Mouse (Mus musculus) frontal cortex, postnatal 36 days (tissue): Measurements from ENCODE around the gene Spag17.

Experiments used
- DNase-seq, 2 experiments: peaks; one replicate each; pipeline ENCODE4 v3.0.0; 2022; ENCODE audit warnings: low spot score in 2 of 2

Spag17 gene

DNA sequence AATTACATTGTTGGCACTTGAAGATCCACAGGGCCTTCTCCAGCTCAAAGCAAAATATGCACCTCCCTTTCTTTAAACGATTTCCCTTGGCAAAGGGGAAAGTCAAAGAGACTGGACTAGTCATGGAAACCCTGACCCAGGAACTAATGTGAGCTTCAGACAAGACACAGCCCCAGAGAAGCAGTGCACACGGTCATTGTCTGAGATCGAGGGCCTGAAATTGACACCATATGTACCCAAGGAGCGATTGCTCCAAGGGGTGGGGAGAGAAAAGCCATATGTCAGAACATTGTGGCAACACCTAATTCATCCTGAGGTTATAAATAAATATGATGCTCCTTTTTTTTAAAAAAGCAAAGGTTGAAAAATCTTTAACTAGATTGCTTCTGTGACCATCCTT, 80.7 kb downstream of the Spag17 start:
- DNase-seq: no peak

DNA sequence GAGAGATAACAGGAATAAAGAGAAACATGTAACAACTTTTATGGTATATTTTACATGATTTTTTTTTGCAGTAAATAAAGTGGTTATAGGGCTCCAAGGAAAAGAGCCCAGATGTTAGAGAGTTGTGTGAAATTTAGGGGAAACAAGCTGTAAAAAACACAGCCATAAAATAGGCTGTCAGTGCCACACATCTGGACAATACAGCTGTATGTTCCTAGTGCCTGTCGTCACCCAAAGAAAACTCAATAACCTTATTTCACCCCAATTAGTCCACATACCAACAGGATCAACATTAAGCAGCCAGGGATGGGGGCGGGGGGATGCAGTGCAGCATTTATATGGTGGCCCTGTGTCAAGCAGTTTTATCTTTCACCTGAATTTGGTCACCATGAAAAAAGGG, 81.1 kb downstream of the Spag17 start:
- DNase-seq: no peak

DNA sequence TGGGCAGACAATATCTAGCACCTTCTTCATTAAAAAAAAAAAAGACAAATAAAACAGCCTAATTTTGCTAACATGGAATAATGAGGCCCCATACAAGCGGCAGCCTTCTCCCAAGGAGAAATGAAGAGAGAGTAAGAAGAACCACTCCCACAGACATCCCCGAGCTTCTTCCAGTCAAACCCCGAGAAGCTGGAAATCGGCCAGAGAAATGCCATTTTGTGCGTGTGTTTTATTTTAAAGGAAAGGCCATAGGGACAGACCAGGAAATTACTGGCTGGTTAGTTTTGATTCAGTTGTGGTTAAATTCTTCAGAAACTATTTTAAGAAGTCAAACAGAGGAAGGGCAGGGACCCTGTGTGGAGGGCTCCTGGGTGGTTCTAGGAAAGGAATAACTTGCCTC, 85.6 kb downstream of the Spag17 start:
- no peak for DNase-seq

DNA sequence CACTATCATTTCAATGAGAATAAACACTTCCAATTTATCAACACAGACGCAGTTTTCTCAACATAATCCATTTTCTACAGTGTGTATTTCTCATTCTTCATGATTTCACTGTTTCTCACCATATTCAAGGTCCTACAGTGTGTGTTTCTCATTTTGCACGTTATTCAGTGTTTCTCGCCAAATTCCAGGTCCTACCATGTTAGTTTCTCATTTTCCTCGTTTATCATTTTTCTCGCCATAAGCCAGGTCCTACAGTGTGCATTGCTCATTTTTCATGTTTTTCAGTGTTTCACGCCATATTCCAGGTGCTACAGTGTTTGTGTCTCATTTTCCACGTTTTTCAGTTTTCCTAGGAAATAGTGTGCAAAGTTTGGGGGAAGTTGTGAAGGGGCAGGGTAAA, 95.8 kb downstream of the Spag17 start:
- no peak for DNase-seq

DNA sequence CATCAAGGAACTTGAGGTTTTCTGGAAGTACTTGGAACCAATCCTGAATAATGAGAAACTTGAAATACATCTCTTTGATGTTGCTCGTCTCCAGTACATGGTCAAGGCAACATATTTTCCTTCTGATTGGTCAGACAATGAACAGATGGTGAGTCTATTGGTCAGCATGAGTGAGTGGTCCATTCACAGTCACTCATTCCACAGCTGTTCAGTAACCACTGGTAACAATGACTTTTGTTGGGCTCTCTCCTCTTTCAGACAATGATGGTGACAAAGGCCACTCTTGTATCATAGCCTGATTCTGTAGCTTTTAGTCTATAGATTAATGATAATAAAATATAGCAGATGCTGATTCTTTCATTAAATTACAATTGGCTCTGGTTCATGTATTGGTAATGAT, 119.5 kb downstream of the Spag17 start:
- DNase-seq: no peak

DNA sequence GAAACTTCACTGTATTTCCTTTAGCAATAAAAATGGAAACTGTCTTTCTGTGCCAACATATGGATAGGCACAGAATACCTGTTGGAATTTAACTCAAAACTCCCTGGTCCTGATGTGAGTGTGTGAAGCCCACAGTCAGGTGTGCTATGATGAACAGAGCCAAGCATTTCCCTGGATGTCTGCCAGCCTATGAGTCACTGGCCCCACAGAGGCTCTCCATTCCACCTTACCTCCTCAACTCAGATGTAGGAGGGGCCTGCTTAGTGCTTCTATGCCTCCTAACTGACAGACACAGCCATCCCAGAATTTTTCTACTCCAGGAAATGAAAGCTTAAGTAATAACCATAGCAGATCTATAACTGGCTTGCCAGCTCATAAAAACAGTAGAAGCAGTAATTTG, 124.6 kb downstream of the Spag17 start:
- DNase-seq: no peak

DNA sequence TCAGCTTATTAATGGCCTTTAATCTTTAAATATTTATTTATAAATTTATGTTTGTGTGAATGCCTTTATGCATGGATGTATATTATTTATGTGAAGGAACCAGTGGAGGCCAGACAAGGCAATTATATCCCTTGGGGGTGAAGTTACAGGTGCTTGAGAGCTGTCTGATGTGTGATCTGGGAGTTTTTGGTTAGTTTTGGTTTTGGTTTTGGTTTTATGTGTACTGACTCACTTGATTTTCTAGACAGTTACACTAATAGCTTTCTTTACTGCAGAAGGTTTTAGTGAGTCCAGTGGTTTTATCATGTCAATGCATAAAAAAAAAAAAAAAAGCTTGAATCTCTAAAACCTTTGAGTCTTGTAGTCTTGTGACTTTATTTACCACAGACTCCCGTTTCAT, 128.9 kb downstream of the Spag17 start:
- no peak for DNase-seq

DNA sequence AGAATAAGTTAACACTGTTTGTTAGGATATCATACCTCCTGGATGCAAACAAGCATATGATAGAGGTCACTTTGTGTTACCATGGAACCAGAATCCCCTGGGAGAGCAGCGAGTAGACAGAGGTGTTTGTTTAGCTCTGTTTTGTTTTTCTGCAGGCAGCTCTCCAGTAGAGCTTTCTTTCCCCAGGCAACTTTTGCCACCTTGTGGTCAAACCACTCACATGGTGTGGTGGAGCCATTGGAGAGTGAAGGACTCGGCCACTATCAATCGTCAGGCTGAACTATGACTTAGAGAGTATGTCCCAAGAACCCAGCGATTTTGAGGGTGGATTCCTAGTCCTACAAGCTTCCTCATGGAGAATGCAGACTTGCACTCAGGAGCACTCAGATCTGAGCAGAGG, 146.1 kb downstream of the Spag17 start:
- no peak for DNase-seq

DNA sequence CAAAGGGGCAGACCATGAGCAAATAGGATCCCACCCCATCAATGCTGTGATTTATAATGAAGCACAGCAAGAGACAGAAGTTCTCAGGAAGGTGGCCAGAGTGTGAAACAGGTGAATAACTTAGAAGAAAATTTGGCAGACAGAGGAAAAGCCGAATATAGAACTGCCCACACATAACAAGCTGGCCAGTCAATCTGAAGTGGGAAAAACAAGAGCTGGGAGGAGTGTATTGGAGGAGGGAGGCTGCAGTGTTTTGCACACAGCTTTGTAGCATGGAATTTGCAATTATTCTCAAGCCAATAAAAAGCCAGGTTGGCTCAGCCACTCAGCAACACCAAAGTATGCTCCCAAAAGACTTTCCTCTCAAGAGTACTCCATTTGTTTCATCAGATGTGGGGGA, 147.8 kb downstream of the Spag17 start:
- peak in 1 of 2 experiments; percentile 29 for DNase-seq

DNA sequence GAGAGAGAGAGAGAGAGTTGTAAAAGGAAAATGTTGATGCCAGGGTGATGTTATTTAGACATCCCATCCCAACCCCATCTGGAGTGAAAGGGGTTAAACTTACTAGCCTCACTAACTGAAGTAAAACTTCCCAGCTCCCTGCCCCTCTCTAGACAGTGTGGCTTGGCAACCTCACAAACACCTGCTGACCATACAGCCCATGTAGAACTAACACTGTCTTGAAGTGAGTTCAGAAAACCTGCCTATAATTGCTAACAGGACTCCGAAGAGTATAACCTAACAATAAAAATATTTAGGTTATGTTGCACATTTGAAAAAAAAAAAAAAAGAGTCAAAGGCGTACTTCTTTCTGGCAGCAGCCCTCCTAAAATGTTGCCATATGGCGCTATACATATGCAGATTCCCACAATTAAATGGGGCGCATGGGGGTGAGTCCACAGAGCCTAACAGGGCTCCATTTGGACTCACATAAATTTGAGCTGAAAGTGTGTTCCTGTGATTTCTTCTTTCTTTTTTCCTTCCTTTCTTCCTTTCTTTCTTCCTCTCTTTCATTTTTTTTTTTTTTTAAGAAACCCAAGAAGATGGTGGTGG, 149.3 kb downstream of the Spag17 start:
- DNase-seq: peak in 1 of 2 experiments; percentile 28

DNA sequence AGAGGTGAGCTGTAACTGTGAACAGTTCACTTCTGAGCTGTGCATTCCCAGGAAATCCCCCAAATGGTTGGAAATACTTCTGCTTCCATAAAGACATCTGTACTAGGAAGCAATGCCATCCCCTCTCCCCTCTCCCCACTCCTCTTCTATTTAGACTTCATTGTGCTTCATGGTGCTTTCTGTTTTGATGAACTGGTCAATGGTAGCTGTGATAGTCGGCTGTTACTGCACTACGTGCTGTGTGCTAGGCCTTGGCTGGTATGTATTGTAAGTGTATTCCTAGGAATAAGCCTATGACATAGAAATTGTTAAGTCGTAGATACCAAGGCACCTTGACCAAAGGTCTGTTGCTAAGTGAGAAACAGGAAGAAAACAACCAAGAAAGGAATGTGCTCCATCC, 149.9 kb downstream of the Spag17 start:
- DNase-seq: no peak

DNA sequence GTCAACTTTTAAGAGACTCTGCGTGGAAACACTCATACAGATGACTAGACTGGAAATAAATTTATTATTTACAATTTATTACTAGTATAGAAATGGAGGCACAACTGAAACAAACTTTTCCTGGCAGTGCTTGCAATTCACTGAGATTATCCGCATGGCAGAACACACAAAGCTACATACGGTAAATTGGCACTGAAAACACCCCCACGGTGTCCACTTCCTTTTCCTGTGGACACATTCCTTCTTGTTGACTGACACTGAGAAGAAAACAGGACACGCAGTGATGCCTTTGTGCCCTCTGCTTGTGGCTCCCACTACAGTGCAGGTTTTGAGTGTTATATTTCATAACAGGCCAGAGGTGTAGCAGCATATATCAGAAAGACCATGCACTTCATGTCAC, 151.6 kb downstream of the Spag17 start:
- no peak for DNase-seq

DNA sequence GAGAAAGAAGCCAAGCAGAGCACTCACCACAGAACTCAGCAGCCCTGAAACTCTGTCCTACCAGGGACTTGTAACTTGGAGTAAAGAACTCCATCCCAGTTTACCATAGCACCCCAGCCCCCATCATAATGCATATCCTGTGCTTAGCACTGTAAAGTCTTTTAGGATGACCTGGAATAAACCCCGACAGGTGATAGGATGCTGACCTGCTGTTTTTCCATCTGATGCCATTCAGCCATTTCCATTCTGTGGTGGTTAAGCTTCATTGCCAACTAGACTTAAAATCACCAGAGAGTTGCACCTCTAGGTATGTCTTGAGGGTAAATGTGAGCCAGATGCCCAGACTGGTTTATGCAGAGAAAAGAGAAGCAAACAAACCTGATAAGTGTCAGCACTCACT, 189.2 kb downstream of the Spag17 start:
- DNase-seq: no peak

DNA sequence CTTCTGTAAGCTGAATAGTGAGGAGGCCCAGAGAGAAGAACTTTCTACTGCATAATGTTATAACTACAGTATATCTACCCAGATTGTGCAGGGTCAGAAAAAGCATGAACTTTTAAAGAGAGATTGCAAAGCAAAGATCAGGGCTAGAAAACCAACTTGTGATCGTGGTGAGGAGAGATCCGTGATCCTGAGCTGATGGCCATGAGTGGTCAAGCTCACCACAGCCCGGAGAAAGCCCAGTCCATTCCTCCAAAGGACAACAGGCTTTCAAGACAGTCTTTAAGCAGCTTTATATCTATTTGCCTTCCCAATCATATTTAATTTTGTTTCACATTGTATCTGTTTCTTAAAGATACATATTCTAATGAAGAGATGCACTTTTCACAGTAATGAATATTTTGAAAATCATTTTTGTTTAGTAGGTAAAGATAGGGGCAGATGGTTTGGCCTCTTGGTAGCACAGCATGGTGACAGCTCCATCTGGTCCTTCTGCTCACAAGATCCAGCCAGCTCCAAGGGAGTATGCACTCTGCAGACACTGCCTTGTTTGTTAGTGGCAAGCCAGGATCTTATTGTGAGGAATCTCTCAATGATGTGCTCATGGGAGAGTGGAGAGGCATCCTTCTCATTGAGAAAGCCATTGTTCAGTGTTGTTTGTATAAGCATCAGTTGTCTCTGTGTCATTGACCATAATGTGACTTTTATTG, 217.3 kb downstream of the Spag17 start:
- no peak for DNase-seq

DNA sequence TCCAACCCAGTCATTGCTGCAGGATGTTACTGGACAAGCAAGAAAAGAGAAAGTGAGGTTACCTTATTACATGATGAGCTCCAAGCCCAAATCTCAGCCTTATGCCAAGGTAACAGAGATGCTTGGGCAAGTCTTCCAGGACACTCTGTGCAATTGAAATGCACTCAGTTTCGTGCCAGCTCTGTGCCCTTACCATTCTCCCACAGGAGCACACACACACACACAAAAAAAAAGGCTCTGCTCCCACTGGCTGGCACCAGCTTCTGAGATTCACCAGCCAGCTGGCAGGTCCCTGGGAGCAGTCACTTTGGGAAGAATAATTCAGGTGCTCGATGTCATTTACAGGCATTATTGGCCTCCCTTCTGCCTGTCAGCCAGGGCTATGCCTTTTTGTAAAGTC, 221.5 kb downstream of the Spag17 start:
- no peak for DNase-seq

DNA sequence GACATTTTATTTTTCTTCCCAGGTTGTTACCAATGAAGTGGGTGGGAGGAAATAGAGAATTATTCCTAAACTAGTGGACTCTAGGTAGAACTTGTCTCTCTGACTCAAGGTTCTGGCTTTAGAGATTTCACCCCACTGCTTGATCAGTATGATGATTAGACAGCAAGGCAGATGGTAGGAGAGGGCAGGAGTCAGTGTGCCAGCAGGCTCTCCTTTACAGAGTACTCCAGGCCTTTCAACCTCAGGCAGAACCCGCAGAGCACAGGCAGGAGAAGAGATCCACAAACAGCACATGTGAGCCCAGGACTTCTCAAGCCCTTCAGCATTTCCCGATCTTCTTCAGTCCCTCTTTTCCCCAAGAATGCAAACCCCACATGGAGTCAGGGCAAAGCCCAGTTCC, 233.5 kb downstream of the Spag17 start:
- DNase-seq: no peak

DNA sequence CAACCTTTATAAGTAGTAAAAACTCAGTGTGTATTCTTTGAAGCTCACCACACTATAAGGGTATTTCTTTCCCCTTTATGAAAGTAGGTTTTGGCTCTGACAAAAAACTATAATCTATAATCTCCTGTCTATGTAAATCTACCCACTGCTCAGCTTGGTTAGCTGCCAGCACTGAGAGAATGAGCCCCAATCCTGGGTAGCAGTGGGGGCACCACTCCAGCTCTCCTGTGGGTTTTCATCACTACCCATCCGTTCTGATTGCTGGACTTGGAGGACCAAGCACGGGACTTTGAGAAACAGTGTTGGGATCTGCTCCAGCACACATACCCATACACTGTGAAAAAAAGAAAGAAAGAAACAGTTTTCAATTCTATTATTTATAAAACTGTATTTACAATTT, 236.8 kb downstream of the Spag17 start:
- DNase-seq: no peak

DNA sequence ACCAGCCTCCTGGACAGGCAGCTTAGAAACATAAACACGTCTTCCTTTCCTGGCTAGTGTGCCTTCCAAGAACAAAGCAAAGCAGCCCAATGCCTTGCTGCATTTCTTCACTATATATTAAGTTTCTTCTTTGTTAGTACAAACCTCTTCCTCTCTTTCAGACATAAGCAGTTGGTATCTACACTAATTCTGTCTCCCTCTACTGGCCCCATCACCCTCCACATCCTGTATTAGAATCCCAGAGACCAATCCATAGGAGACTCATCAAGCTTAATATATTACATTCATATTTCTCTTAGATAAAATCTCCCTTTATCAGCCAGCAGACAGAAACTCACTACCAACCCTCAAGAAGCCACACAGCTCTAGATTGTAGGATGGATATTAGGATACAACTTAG, 237.2 kb downstream of the Spag17 start:
- DNase-seq: no peak

DNA sequence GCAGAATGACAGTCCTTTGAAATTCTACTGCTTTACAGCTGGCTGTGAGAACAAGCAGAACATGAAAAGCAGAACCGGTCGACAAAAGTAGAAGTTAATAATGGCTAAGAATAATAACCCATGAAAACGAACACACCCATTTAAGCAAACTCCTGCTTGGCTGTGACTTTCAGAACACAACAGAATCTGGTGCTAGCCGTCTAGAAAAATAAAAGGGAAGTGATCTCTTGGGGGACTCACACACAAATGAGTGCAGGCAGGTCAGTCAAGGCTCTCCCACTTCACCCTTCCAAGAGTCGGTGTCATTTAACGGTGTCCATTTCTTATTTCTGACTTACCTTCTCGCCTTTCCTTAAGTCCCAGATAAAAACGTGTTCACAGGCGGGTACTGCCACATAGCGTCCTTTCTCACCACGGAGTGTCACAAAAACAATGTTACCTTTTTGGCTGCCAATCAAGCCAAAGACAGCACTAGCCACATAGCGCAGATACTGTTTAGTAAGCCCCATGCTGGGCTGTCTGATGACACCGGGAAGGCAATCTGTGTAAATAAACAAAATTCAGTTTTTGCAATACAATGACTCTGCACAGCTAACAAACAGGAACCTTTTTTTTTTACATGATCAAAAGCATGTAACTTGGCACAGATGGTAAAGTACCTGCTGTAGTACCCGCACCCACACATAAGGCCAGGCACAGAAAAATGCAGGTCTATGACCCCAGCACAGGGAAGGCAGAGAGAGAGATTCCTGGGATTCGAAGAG, 275.7 kb downstream of the Spag17 start:
- DNase-seq: no peak

DNA sequence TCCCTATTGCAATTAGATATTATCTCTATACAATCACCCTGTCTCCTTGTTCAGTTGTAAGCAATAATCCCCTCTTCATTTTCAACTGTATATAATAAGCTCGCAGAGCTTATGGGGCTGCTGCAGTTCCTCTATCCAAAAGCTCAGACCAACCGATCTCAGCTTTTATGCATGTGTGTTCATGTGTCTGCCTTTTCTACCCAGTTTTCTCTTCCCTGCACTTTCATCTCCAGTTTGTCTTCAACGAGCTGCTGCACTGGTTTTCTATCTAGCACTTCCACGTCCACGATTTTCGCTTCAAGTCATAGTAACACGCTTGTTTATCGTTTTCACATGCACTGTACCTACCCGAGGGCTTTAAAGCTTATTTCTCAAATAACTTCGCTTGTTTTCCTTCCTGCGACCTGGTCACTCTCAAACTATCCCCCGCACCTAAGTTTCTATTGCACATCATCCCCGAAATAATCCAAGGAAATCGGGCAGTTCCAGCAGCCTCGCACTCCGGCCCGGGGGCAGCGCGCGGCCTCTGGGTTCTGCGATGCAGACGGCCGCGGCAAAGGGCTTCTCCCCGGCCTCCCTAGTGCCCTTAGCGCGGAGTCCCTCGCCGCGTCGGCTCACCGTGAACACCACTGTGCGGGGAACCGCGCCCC, 276.6 kb downstream of the Spag17 start:
- no peak for DNase-seq

DNA sequence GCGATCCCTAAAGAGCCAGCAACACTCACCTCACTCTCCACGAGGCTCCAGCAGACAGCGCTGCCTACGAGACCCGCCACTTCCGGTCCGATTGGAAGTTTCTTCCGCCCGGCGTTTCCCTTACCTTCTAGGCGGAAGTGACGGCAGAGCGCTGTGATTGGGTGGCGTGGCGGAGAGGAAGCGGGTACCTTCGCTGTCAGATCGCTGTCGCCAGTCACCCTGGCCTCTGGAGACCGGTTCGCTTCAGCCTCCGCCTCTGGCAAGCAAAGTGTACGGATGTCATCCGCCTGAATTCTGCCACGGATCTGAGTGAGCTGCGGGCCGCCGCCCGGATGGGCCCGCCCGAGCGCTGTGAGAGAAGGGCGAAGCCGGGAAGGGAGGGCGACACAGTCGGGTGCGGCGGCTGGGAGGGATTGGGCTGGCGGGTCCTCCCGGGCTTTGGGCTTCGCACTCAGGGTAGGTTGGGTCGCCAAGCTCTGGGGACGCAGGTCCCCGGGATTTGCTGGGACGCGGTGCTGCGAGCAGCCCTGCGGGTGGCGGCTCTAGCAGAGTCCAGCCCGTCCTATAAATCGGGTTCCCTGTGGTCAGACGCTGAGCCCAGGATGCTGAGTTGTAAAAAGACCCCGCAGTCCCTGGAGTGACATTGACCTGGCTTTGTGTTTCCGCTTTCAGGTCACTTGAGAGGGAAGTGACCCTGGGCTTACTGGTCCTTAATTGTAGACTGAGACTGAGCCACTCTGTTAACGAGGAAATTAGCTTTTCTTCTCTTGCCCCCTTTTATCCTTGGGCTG, 277.3 kb downstream of the Spag17 start, which contains the start of the genes Gdap2 and Wdr3:
Gene Gdap2 (plus strand): TSS at position 67 of the 791 bp plus-strand sequence.
Gene Wdr3 (minus strand): TSS at position 93 of the 791 bp plus-strand sequence.
- peak; percentile 93 to 95 for DNase-seq

DNA sequence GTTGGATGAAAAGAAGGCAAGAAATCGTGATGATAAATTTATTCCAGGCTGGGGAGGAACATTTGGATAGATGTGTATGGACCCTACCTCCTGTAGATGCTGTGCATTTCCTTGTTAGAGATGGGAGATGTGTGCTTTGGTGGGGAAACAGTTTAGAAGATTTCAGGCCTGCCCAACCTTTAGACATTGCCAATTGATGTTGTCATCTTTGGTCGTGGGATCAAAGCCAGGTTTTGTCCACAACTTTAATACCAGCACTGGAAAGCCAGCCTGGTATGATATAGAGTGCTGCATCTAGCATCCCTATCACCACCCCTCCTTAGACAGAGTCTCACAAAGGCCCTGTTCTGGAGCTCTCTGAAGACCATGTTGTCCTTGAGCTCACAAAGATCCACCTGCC, 278.4 kb downstream of the Spag17 start:
- DNase-seq: no peak
